Mouse (Mus musculus) olfactory bulb, adult 2 months (tissue): ENCODE results near the gene Med24.

Experiments
- CTCF ChIP-seq: fragments of 200-500 bp; IDR thresholded peaks from 2 replicates; pipeline ENCODE4 v1.5.1; 2012; ENCODE audit warnings: low read depth, mild to moderate bottlenecking, low read length, moderate library complexity; ENCODE audit not compliant: insufficient read depth
- POLR2A ChIP-seq: fragments of 200-500 bp; IDR thresholded peaks from 2 replicates; pipeline ENCODE4 v1.6.1; 2012; ENCODE audit warnings: mild to moderate bottlenecking, low read depth, low read length, moderate library complexity; ENCODE audit not compliant: insufficient read depth

- TF ChIP-seq CTCF (no peak), POLR2A (no peak)
Observed at GRCm38 (mm10) chr11:98682811-98683210, 46.4 kb downstream of the Med24 start.
